Mouse (Mus musculus) C2C12 (cell line): Measurements from ENCODE around the gene Acvr1. TPM values are rescaled to one million over a fixed set of nuclear protein-coding genes. Genes with fewer than 3 reads are reported as not detected.

Experiments
- H3K27me3 ChIP-seq: one replicate; pipeline ENCODE4 v1.6.1; 2011; ENCODE audit not compliant: control insufficient read depth, insufficient read depth, insufficient read length
- H3K36me3 ChIP-seq: one replicate; pipeline ENCODE4 v1.6.1; 2011; ENCODE audit not compliant: control insufficient read depth, insufficient read depth
- H3K4me3 ChIP-seq: one replicate; pipeline ENCODE4 v1.5.1; 2011; ENCODE audit warnings: mild to moderate bottlenecking, control low read depth; ENCODE audit not compliant: poor library complexity, insufficient read depth, severe bottlenecking
- H3K79me2 ChIP-seq: one replicate; pipeline ENCODE4 v1.6.1; 2011; ENCODE audit not compliant: control insufficient read depth, insufficient read depth
- H3K79me3 ChIP-seq: one replicate; pipeline ENCODE4 v1.6.1; 2011; ENCODE audit warnings: low read depth, control low read depth
- H3ac ChIP-seq: one replicate; pipeline ENCODE3; 2011; ENCODE audit warnings: low read depth; ENCODE audit not compliant: control insufficient read depth, insufficient read length
- CEBPB ChIP-seq: IDR thresholded peaks from one replicate; pipeline ENCODE4 v1.6.1; 2011; ENCODE audit warnings: low read depth, mild to moderate bottlenecking, control low read depth, moderate library complexity
- CTCF ChIP-seq: IDR thresholded peaks from one replicate; pipeline ENCODE4 v1.5.1; 2011; ENCODE audit not compliant: control insufficient read depth, insufficient read depth, insufficient read length
- FOSL1 ChIP-seq: IDR thresholded peaks from one replicate; pipeline ENCODE4 v1.8.0; 2011; ENCODE audit warnings: mild to moderate bottlenecking, low read length; ENCODE audit not compliant: poor library complexity, insufficient read depth, severe bottlenecking
- MAX ChIP-seq: IDR thresholded peaks from one replicate; pipeline ENCODE4 v1.6.1; 2011; ENCODE audit warnings: mild to moderate bottlenecking, control low read depth
- MYOD1 ChIP-seq: IDR thresholded peaks from one replicate; pipeline ENCODE4 v1.6.1; 2011; ENCODE audit warnings: low read depth; ENCODE audit not compliant: control insufficient read depth, insufficient read length
- MYOG ChIP-seq: IDR thresholded peaks from one replicate; pipeline ENCODE4 v1.6.1; 2011; ENCODE audit not compliant: control insufficient read depth, insufficient read length; ENCODE audit errors: extremely low read depth
- USF1 ChIP-seq: IDR thresholded peaks from one replicate; pipeline ENCODE4 v1.6.1; 2011; ENCODE audit warnings: low read depth, mild to moderate bottlenecking, control low read depth, moderate library complexity
- polyA plus RNA-seq: library from polyadenylated mRNA; unstranded; fragments of >200 nt; fragmentation: generic; extraction: Trizol; gene quantifications from one replicate; pipeline ENCODE4 v1.2.1, GENCODE M21; 2012; ENCODE audit warnings: missing spikeins

Acvr1 gene
- polyA plus RNA-seq, 1 experiment = 37.2 TPM

- Histone ChIP-seq H3K79me3 (peaks cover 88% of the 10 kb centered on the region), H3K4me3 (no peak overlapping the region), H3ac (no peak overlapping the region), H3K27me3 (no peaks in the 10 kb centered on the region), H3K36me3 (no peaks in the 10 kb centered on the region), H3K79me2 (peaks cover 94% of the 10 kb centered on the region)
- no peak for TF ChIP-seq MYOG
- TF ChIP-seq MYOD1 = no peak
- no peak for TF ChIP-seq CEBPB
- TF ChIP-seq CTCF = no peak
- TF ChIP-seq FOSL1 = no peak
- TF ChIP-seq USF1 = no peak
- no peak for TF ChIP-seq MAX
Observed at GRCm38 (mm10) chr2:58544368-58544767, 22.6 kb downstream of the Acvr1 start.

- TF ChIP-seq MAX (no peak), USF1 (no peak), CEBPB (no peak), MYOD1 (no peak), FOSL1 (no peak), MYOG (no peak), CTCF (no peak)
- Histone ChIP-seq H3K79me3 (peaks cover 88% of the 10 kb centered on the region), H3K36me3 (no peaks in the 10 kb centered on the region), H3K4me3 (no peak overlapping the region), H3K79me2 (peaks cover 94% of the 10 kb centered on the region), H3K27me3 (no peaks in the 10 kb centered on the region), H3ac (no peak overlapping the region)
Observed at GRCm38 (mm10) chr2:58543252-58543651, 23.7 kb downstream of the Acvr1 start.

- no peak for TF ChIP-seq MAX
- TF ChIP-seq CEBPB = no peak
- no peak for TF ChIP-seq MYOD1
- TF ChIP-seq CTCF = no peak
- TF ChIP-seq USF1 = no peak
- no peak for TF ChIP-seq MYOG
- TF ChIP-seq FOSL1 = no peak
- H3ac ChIP-seq = no peak overlapping the region
- H3K79me2 ChIP-seq = peaks cover 100% of the 10 kb centered on the region
- no peaks in the 10 kb centered on the region for H3K27me3 ChIP-seq
- H3K79me3 ChIP-seq = peaks cover 95% of the 10 kb centered on the region
- H3K4me3 ChIP-seq = no peak overlapping the region
- peaks cover 34% of the 10 kb centered on the region for H3K36me3 ChIP-seq
Observed at GRCm38 (mm10) chr2:58538196-58538595, 28.8 kb downstream of the Acvr1 start.

GRCm38 (mm10) chr2:58536796-58537195, 30.2 kb downstream of the Acvr1 start:
- Histone ChIP-seq H3K79me2 (peaks cover 100% of the 10 kb centered on the region), H3K27me3 (no peaks in the 10 kb centered on the region), H3K79me3 (peaks cover 91% of the 10 kb centered on the region), H3K36me3 (peaks cover 35% of the 10 kb centered on the region), H3ac (no peak overlapping the region), H3K4me3 (no peak overlapping the region)
- TF ChIP-seq FOSL1 (no peak), USF1 (no peak), MYOD1 (no peak), CEBPB (no peak), MAX (no peak), MYOG (no peak), CTCF (no peak)

GRCm38 (mm10) chr2:58535233-58535632, 31.7 kb downstream of the Acvr1 start:
- Histone ChIP-seq H3K36me3 (peaks cover 43% of the 10 kb centered on the region), H3K27me3 (no peaks in the 10 kb centered on the region), H3ac (no peak overlapping the region), H3K79me3 (peaks cover 91% of the 10 kb centered on the region), H3K4me3 (no peak overlapping the region), H3K79me2 (peaks cover 100% of the 10 kb centered on the region)
- no peak for TF ChIP-seq MYOG
- TF ChIP-seq MAX = no peak
- no peak for TF ChIP-seq CTCF
- TF ChIP-seq CEBPB = no peak
- no peak for TF ChIP-seq MYOD1
- no peak for TF ChIP-seq USF1
- TF ChIP-seq FOSL1 = no peak

GRCm38 (mm10) chr2:58534379-58534778, 32.6 kb downstream of the Acvr1 start:
- peaks cover 100% of the 10 kb centered on the region for H3K79me2 ChIP-seq
- no peak overlapping the region for H3K4me3 ChIP-seq
- H3K27me3 ChIP-seq = no peaks in the 10 kb centered on the region
- H3K79me3 ChIP-seq = peaks cover 91% of the 10 kb centered on the region
- TF ChIP-seq USF1 = no peak
- TF ChIP-seq CEBPB = no peak
- no peak for TF ChIP-seq FOSL1
- TF ChIP-seq MYOD1 = no peak
- TF ChIP-seq CTCF = no peak
- no peak for TF ChIP-seq MAX
- TF ChIP-seq MYOG = no peak
- H3ac ChIP-seq = no peak overlapping the region
- peaks cover 43% of the 10 kb centered on the region for H3K36me3 ChIP-seq
